Mouse (Mus musculus): Measurements from ENCODE around the gene Armc5.

- no peak for TF ChIP-seq CTCF (IDR thresholded peaks at IDR 0.05; ENCODE audit: control insufficient read depth, insufficient read depth, insufficient read length)
- no peak for TF ChIP-seq MAX (IDR thresholded peaks at IDR 0.05)
- no peak for TF ChIP-seq CEBPB (IDR thresholded peaks at IDR 0.05; ENCODE audit: low read depth)
These were observed 45.5 kb downstream of the Armc5 start for GRCm38 (mm10) chr7:128282532-128283244.

Data from C2C12 (cell line).